Mouse (Mus musculus) erythroblast, adult 5-6 weeks (primary cell): ENCODE results near the gene Naa25. TPM values are rescaled to one million over a fixed set of nuclear protein-coding genes. Genes with fewer than 3 reads are reported as not detected.
A peak's percentile ranks its signal among the peaks of the same experiment; 100 is the strongest.

Experiments used
- ATAC-seq: replicated peaks from 2 replicates; pipeline ENCODE4 v1.8.0; 2016; ENCODE audit warnings: moderate number of reproducible peaks, mild to moderate bottlenecking, moderate TSS enrichment, inconsistent platforms; ENCODE audit not compliant: poor library complexity, low FRiP score, severe bottlenecking
- total RNA-seq, 2 experiments: library from RNA; stranded (forward) in 1 of 2; stranded (reverse) in 1 of 2; fragments of 150-400 nt in 1 of 2; fragments of 200-764, 138-1000 nt in 1 of 2; gene quantifications; 2 replicates each; pipeline versions ENCODE4 v1.2.3 to v1.2.4; 2015 to 2017; ENCODE audit warnings: low replicate concordance in 2 of 2

Gene Naa25
- total RNA-seq, 2 experiments from 2014 or later = 10.4 to 16.6 TPM

GRCm38 (mm10) chr5:121450476-121450875, 52.7 kb downstream of the Naa25 start:
- ATAC-seq = no peak

- ATAC-seq = no peak
Measured at GRCm38 (mm10) chr5:121451203-121451602, 53.5 kb downstream of the Naa25 start.

- peak; percentile 67 for ATAC-seq
Measured at GRCm38 (mm10) chr5:121451644-121452025, 53.9 kb downstream of the Naa25 start, which contains the start of gene Tmem116. TSS of gene Tmem116 (plus strand) at chr5:121451893.

DNA sequence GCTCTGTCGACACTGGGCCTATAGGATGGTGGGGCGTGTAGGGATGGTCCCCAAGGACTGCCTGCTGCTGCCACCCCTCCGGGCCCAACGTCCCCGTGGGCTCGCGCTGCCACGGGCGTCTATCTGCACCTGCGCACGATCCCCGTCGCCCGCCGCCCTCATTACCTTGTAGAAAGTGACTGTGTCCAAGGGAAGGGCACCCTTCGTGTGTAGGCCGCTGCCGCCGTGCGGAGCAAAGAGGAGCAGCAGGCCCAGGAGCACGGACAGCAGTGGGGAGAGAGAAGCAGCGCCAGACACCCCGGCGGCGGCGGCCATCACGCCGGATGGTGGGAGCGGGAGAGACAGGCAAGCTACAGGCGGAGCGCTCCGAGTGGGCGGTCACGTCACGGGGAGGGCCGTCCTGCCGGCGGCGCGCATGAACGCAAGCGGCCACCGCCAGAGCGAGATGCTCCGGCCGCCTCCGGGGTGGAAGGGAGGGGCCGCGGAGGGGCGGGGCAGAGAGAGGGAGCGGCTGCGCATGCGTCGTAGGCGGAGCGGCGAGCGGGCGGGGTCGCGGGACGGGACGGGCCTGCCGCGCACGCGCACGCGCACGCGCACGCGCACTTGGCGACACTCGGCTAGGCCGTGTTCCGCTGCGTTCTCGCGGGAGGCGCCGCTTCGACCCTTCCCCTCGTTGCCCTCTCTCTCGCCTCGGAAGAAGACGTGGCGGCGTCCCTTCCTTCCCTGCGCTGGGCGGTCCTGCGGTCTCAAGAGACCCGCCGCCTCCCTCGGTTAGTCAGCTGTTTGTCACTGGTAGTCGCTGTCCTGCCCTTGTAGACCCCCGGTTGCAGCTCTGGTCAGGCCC, 54.5 kb downstream of the Naa25 start, which contains the start of gene Erp29:
Gene Erp29 (minus strand): TSS at position 481 of the 844 bp plus-strand sequence.
- ATAC-seq = peak; percentile 90

DNA sequence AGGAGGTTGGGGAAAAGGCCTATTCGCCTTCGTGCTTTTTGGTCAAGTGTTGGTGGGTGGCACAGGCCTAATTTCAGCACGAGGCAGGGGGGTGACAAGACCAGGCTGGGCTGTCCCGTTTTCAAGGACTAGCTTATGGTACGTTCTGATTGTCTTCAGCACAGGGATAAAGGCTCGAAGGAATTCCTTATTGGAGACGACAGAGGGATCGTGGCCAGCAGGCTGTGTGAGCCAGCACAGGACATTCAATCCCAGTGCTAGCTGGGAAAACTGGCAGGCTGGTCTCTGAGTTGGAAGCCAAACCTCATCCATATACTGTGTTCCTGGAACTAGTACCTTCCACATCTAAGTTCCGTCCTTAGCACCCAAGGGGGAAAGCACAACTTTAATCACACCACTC, 55.2 kb downstream of the Naa25 start:
- peak; percentile 3; the same call in 1 of the 2 replicates for ATAC-seq

DNA sequence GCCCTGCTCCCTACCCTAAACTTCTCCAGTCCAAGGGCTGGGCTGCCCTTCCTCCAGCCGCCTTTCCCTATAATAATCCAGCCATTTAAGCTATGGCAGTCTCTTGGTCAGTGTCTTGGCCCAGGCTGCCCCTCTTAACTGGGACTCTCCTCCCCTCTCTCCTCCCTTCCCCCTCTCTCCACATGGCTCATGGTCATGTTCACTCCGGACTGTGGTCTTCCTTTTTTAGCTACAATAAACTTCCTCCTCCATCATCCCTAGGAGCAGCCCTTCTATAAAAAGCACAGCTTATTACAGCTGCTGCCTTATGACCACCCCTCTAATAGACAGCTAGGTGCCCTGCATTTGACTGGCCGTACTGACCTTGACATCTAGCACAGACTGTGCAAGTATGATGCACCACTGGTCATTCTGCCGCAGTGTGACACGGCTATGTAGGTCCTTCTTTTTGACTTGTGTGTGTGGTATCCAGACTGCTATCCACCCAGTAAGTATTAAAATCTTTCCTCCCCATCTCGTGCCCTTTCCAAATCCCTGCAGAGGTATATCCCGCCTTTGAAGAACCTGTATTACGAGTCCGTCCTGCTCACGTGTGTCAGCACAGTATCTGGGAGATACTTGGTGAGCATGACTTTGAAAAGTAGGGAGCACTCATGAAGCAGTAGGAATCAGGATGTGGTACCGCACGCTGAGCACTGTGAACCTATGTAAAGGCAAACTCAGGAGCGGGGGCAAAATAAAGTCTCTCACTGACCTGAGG, 56.2 kb downstream of the Naa25 start:
- ATAC-seq = no peak

- no peak for ATAC-seq
Measured at GRCm38 (mm10) chr5:121454503-121454782, 56.7 kb downstream of the Naa25 start.

- ATAC-seq = no peak
Measured at GRCm38 (mm10) chr5:121455510-121456265, 58.0 kb downstream of the Naa25 start.

DNA sequence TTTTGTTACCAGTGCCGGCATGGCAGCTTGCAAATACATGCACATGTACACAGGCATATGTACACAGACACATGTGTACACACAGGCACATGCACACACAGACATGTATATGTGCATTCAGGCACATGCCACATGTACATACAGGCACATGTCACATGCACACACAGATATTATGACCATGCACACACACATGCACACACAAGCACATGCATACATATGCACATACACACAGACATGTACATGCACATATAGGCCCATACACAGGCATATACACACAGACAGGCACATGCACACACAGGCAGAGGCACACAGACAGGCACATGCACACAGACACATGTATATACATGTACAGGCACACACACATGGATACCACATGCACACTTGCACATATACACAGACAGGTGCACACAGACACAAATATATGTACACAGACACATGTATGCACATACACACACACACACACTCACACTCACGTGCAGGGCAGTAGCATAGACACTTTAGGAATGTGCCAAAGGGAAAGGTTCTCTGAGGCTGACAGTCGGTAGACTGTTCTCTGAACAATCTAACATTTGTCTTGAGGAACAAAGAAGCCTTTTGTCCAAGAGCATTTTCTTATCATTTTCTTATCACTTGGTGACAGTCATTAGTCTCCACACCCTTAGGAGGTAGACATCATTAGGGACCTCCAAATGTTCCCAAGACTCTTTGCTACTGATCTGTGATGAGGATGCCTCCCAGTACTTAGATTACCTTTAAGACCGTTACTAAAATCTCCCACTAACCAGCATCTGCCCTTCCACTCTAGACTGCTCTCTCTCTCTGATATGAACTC, 63.8 kb downstream of the Naa25 start:
- no peak for ATAC-seq

DNA sequence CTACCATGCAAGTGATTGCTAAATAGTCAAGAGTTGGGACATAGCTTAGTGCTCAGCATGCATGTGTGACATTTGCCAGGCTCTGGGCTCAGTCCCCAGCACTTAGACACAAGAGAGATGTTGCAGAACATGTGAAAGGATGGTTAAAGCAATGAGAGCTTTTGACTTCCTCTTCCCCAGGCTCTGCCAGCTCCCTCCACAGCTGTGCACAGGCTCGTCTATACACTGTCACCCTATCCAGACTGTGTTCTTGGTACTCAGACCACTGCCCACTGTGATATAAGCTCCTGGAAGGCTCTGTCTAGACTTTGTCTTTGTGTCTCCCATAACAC, 64.4 kb downstream of the Naa25 start:
- ATAC-seq = 0 out of 2 replicates have a peak, but pooled peaks have one; percentile 20

- ATAC-seq = peak; percentile 65; the same call in 1 of the 2 replicates
Measured at GRCm38 (mm10) chr5:121462967-121463366, 65.2 kb downstream of the Naa25 start.

DNA sequence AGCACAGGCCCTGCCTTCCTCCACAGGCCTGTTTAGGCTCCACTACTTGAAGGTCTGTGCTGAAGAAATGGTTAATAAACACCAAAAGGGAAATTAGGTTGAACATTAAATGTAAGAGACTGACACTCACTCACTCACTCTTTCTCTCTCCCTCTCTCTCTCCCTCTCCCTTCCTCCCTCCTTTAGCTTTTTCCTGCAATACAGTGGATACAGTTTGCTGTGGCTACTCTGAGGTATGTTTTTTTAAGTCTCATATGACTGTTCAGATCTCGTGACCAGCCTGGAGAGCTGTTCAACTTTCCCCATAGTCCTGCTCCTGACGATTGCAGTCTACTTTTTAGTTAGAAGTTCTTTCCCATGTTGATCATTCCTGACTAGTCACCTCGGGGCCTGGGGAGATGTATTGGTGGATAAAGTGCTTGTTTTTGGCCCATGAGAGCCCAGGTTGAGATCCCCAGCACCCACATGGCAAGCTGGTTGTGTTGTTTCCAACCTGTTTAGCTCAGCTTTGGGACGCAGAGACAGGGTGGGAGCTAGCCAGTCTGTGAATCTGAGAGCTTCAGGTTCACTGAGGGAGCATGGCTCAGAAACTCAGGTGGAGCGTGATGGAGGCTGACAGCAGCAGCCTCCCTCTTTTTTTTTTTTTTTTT, 66.0 kb downstream of the Naa25 start:
- no peak for ATAC-seq

- ATAC-seq = no peak
Measured at GRCm38 (mm10) chr5:121469566-121469965, 71.8 kb downstream of the Naa25 start.

DNA sequence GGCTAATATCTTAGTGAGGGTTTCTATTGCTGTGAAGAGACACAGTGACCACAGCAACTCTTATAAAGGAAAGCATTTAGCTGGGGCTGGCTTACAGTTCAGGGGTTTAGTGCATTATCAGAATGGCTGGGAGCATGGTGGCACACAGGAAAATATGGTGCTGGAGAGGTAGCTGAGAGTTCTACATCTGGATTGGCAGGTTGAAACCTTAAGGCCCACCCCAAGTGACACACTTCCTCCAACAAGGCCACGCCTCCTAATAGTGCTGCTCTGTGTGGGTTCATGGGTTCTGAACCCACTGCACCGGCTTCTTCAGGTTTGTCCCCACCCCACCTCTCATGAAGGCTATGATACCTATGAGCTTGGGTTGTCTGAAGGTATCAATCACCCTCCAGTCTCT, 74.7 kb downstream of the Naa25 start:
- no peak for ATAC-seq

DNA sequence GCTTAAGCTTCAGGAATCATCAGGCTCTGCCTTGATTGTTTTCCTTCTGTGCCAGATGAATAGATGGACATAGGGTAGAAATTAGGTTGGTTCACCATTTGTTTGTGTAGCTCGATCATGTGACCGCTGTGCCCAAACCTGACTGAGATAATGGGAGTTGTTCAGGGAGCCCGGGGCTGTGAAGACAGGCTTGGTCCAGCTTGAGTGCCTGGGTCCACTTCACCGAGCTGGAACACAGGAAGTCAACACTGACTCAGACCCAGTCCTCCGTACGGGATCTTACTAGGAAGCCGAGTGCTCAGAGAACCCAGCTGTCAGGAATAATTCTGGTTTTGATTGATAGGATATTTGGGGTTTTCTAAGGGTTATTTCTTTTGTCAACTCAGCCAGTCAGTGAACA, 76.9 kb downstream of the Naa25 start:
- ATAC-seq = no peak

- ATAC-seq = peak; percentile 29; the same call in 1 of the 2 replicates
Measured at GRCm38 (mm10) chr5:121476040-121476439, 78.3 kb downstream of the Naa25 start.

GRCm38 (mm10) chr5:121477680-121478079, 79.9 kb downstream of the Naa25 start:
- ATAC-seq = peak; percentile 73

DNA sequence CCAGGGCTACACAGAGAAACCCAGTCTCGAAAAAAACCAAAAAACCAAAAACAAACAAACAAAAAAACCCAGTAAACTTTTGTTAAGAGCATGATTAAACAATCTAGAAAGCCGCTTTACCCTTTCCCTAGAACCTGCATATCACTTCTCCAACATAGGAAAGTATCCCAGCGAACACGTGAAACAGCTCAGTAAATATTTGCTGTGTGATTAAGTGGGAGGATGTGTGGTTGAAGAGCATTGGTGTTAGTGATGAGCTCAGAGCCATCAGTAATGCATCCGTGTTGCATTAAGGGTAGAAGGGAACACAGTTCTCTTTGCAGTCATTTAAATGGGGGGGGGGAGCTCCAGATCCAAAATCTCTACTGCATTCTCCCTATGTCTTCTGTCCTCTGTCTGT, 87.1 kb downstream of the Naa25 start:
- ATAC-seq = no peak

DNA sequence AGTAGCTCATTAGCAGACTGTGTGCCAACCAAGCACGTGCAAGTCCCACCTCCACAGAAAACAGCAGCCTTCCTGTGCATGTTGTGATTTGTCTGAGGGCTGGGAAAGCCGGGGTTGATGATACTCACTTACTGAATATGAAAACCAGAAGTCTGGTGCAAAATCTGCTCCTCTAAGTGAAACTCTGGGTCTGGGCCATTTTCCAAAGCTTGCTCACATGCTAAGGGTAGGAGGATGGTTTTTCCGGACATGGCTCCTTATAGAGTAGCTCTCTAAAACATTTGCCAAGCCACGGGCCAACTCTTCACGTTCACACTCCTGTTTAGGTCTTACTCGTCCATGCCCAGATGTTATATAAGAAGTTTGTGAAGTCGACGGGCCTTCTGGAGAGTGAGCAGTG, 95.6 kb downstream of the Naa25 start:
- ATAC-seq = no peak
